Mouse (Mus musculus) lung, postnatal 4 days (tissue): ENCODE measurements around the gene Cd276.
"Not testable (repeated sequence)": the region's sequence is repeated elsewhere in the genome, so short reads cannot be mapped to it uniquely, and the experiment has no call there.

Source experiments
- DNase-seq, 2 experiments: peaks; one replicate each; pipeline ENCODE4 v3.0.0; 2021

Gene Cd276

GRCm38 (mm10) chr9:58554908-58555684 is at the start of gene Cd276:
Gene Cd276, minus strand, starts transcription at chr9:58555437.
- peak; percentile 76 to 82 for DNase-seq

GRCm38 (mm10) chr9:58595313-58595712 is 40.1 kb upstream of the Cd276 start:
- DNase-seq: no peak

- DNase-seq: no peak
Measured at GRCm38 (mm10) chr9:58588657-58589056, 33.4 kb upstream of the Cd276 start.

GRCm38 (mm10) chr9:58584323-58584722 is 29.1 kb upstream of the Cd276 start:
- no peak for DNase-seq

- DNase-seq: peak in 1 of 2 experiments; percentile 39
Measured at GRCm38 (mm10) chr9:58583267-58583641, 28.0 kb upstream of the Cd276 start.

GRCm38 (mm10) chr9:58582581-58583266 is 27.5 kb upstream of the Cd276 start:
- no peak for DNase-seq

GRCm38 (mm10) chr9:58581958-58582540 is 26.8 kb upstream of the Cd276 start, which contains the start of gene Nptn:
Gene Nptn, plus strand, starts transcription at chr9:58582240.
- peak; percentile 98 to 99 for DNase-seq

GRCm38 (mm10) chr9:58581283-58581930 is 26.2 kb upstream of the Cd276 start:
- DNase-seq: peak in 1 of 2 experiments; percentile 22

GRCm38 (mm10) chr9:58580453-58581195 is 25.4 kb upstream of the Cd276 start:
- DNase-seq: not testable (repeated sequence)

- peak; percentile 73 to 90 for DNase-seq
Measured at GRCm38 (mm10) chr9:58578669-58579068, 23.4 kb upstream of the Cd276 start.

- no peak for DNase-seq
Measured at GRCm38 (mm10) chr9:58571001-58571400, 15.8 kb upstream of the Cd276 start.

GRCm38 (mm10) chr9:58567682-58568081 is 12.4 kb upstream of the Cd276 start:
- DNase-seq: peak in 1 of 2 experiments; percentile 44

- DNase-seq: not testable (repeated sequence)
Measured at GRCm38 (mm10) chr9:58565945-58566344, 10.7 kb upstream of the Cd276 start.

GRCm38 (mm10) chr9:58560211-58560610 is 5.0 kb upstream of the Cd276 start:
- DNase-seq: no peak

GRCm38 (mm10) chr9:58557457-58558455 is 2.5 kb upstream of the Cd276 start:
- peak in 1 of 2 experiments; percentile 53 for DNase-seq

GRCm38 (mm10) chr9:58556627-58557026 is 1.4 kb upstream of the Cd276 start:
- no peak for DNase-seq

- no peak for DNase-seq
Measured at GRCm38 (mm10) chr9:58555685-58556414, 613 bp upstream of the Cd276 start.

GRCm38 (mm10) chr9:58554056-58554907 is 955 bp downstream of the Cd276 start:
- DNase-seq: peak in 1 of 2 experiments; percentile 27

- no peak for DNase-seq
Measured at GRCm38 (mm10) chr9:58552083-58552482, 3.2 kb downstream of the Cd276 start.
